Mouse (Mus musculus) spleen, adult 2 months (tissue): Measurements from ENCODE around the gene Slc25a35.

Source experiments
- CTCF ChIP-seq: fragments of 200-500 bp; IDR thresholded peaks from 2 replicates; pipeline ENCODE4 v1.5.1; 2011; ENCODE audit warnings: mild to moderate bottlenecking, inconsistent platforms; ENCODE audit not compliant: insufficient read depth, insufficient read length, insufficient replicate concordance; ENCODE audit errors: extremely low read depth
- POLR2A ChIP-seq: fragments of 200-500 bp; IDR thresholded peaks from 2 replicates; pipeline ENCODE4 v1.6.1; 2011; ENCODE audit warnings: low read depth, low read length, inconsistent platforms

- TF ChIP-seq CTCF: no peak
- no peak for TF ChIP-seq POLR2A
These were observed 37.3 kb downstream of the Slc25a35 start for GRCm38 (mm10) chr11:69005193-69005592.
